Mouse (Mus musculus): ENCODE measurements around the gene Ddx41.

DNA sequence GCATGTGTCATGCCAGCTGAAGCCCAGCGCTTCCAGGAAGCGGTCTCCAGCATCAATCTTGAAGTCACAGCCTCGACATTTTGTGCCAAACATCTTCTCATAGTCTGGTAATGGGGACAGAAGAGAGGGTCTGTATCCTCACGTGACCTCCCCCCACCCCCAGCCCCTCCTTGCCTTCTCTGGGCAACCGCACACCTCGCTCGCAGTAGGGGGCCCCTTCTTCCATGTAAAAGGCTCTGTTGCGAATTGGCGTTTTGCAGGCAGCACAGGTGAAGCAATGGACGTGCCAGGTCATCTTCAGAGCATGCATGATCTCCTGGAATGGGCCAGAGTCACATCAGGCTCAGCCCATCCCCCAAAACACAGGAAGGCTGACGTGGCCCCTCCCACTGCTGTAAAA lies 37.6 kb downstream of the Ddx41 start:
- TF ChIP-seq POLR2A (IDR thresholded peaks at IDR 0.05; ENCODE audit: low read depth, low read length) (no peak), CTCF (IDR thresholded peaks at IDR 0.05; ENCODE audit: extremely low read depth, insufficient read depth, insufficient read length, insufficient replicate concordance) (no peak)
